Mouse (Mus musculus) heart, postnatal 0 days (tissue): ENCODE results near the gene Mgat4b.

Source experiments
- CTCF ChIP-seq: IDR thresholded peaks from 2 replicates; pipeline ENCODE4 v1.5.1; 2016; ENCODE audit warnings: antibody characterized with exemption, control low read depth, low read depth
- EP300 ChIP-seq: IDR thresholded peaks from 2 replicates; pipeline ENCODE4 v1.6.1; 2016; ENCODE audit warnings: antibody characterized with exemption, low read depth

- no peak for TF ChIP-seq CTCF
- TF ChIP-seq EP300: no peak
Measured at GRCm38 (mm10) chr11:50174730-50175187, 35.9 kb upstream of the Mgat4b start.
